Mouse (Mus musculus) CH12.LX (cell line): ENCODE data around the gene Ptprm.

Experiments used
- POLR2A ChIP-seq: IDR thresholded peaks from 2 replicates; pipeline ENCODE4 v1.6.1; 2011; ENCODE audit warnings: low read depth, mild to moderate bottlenecking, improper control_type of control experiment, low read length
- ZMIZ1 ChIP-seq: IDR thresholded peaks from 2 replicates; pipeline ENCODE4 v1.6.1; 2012; ENCODE audit warnings: low read depth, mild to moderate bottlenecking, inconsistent platforms, low read length, improper control_type of control experiment

GRCm38 (mm10) chr17:67185942-67186341, 168.3 kb downstream of the Ptprm start:
- no peak for TF ChIP-seq POLR2A
- TF ChIP-seq ZMIZ1: no peak
